Mouse (Mus musculus) E14TG2a.4 (cell line): ENCODE measurements around the gene 1700025C18Rik.

Experiments used
- CTCF ChIP-seq: conservative IDR thresholded peaks from 2 replicates; pipeline ENCODE4 v1.5.1; 2014; ENCODE audit warnings: low read length
- NANOG ChIP-seq: IDR thresholded peaks from 2 replicates; pipeline ENCODE4 v1.6.1; 2014; ENCODE audit warnings: borderline replicate concordance, low read length, mixed read lengths

DNA sequence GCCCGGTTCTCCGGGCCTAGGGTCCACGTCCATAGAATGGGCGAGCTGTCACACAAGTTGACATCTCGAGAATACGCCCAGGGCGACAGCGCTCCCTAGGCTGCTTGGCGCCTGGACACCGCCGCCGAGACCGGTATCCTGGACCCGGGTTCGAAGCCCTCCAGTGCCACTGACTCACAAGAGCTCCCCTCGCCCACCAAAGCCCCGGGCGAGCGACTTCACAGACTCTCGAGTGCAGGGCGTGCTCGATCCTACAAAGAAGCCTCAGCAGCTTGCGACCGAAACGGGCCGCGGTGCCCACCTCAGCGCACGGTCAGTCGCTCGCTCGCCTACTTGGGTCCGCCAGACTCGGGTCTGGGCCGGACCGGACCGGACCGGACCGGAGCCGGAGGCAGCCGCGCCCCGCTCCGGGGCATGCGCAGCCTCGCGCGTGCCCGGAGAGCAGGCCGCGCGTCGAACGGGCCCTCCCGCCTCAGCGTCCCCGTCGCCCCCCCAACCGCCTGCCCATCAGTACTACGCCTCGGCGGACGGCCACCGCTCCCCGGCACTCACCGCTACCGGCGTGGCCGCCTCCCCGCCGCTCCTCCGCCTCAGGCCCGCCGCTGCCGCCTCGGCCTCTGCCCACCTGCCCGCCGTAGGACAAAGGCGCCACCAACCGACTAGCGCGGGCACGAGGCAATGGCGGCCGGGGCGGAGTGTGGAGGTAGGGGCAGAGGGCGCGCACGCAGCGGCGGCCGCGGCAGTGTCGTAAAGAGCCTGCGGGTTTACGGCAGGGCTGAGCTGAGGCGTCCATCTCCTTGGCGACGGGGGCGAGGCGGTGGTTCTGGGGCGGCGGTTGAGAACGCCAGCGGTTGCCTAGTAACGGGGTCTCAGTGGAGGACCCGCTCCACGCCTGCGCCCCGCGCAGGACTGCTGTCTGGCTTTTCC lies 56.2 kb downstream of the 1700025C18Rik start, which contains the start of gene Ncoa5:
- no peak for TF ChIP-seq CTCF
- no peak for TF ChIP-seq NANOG
